Mouse (Mus musculus) neural tube, embryonic 12.5 days (tissue): ENCODE measurements at regions not wholly inside any gene's neighbourhood (a gene's known extent, or its start where the extent isn't known, plus 50 kb on each side); places are given as distances from the start of the nearest gene placed in this dataset.

Experiments
- ATAC-seq: fragments of 200-750 bp; cut with Nextera tagmentation; 2 replicates; pipeline ENCODE4 v1.8.0; 2017; ENCODE audit warnings: low read depth, mild to moderate bottlenecking, moderate TSS enrichment, moderate library complexity; ENCODE audit not compliant: low FRiP score
- H3K27ac ChIP-seq: fragments of 300-500 bp; sonication (generic); 2 replicates; pipeline ENCODE4 v1.5.1; 2016
- H3K27me3 ChIP-seq: fragments of 300-500 bp; sonication (generic); replicated peaks from 2 replicates; pipeline ENCODE4 v1.6.1; 2016; ENCODE audit warnings: mild to moderate bottlenecking
- H3K36me3 ChIP-seq: fragments of 300-500 bp; sonication (generic); 2 replicates; pipeline ENCODE4 v1.6.1; 2016; ENCODE audit warnings: mild to moderate bottlenecking
- H3K4me1 ChIP-seq: fragments of 300-500 bp; sonication (generic); 2 replicates; pipeline ENCODE4 v1.6.1; 2016
- H3K4me2 ChIP-seq: fragments of 300-500 bp; sonication (generic); replicated peaks from 2 replicates; pipeline ENCODE4 v1.6.1; 2016; ENCODE audit warnings: mild to moderate bottlenecking
- H3K4me3 ChIP-seq: fragments of 300-500 bp; sonication (generic); 2 replicates; pipeline ENCODE4 v1.5.1; 2016
- H3K9ac ChIP-seq: fragments of 300-500 bp; sonication (generic); 2 replicates; pipeline ENCODE4 v1.6.1; 2016; ENCODE audit warnings: mild to moderate bottlenecking
- H3K9me3 ChIP-seq: fragments of 300-500 bp; sonication (generic); 2 replicates; pipeline ENCODE4 v1.6.1; 2016; ENCODE audit warnings: mild to moderate bottlenecking
- WGBS: fragments of 180-500 bp; shearing (Covaris S2); methylation state at CpG from one replicate; pipeline ENCODE4 v1.1.7; 2016; 5-methylcytosine and 5-hydroxymethylcytosine counted together

DNA sequence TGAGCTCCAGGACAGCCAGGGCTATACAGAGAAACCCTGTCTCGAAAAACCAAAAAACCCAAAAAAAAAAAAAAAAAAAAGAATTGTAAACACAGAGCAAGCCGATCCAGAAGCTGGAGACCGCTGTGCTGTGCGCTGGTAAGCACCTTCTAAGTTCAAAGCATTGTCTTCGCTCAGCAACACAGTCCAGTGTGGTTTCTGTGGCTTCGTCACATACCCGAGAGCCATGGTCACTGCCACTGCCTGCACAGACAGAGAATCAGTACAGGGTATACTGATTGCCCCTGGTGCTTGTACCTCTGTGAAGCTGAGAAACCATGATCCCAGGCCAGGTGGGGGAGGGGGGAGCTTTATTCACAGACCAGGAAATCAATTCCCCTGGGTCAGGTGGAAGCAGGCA, 51.6 kb upstream of the Foxq1 start:
- Histone ChIP-seq H3K4me3 (no peak overlapping the region), H3K4me2 (no peak overlapping the region), H3K27ac (no peak overlapping the region), H3K9me3 (no peaks in the 10 kb centered on the region), H3K9ac (no peak overlapping the region), H3K36me3 (no peaks in the 10 kb centered on the region), H3K4me1 (no peaks in the 10 kb centered on the region), H3K27me3 (no peaks in the 10 kb centered on the region)
- WGBS = 90% methylated on average over 6 of the region's 7 CpGs
- ATAC-seq = no peak

DNA sequence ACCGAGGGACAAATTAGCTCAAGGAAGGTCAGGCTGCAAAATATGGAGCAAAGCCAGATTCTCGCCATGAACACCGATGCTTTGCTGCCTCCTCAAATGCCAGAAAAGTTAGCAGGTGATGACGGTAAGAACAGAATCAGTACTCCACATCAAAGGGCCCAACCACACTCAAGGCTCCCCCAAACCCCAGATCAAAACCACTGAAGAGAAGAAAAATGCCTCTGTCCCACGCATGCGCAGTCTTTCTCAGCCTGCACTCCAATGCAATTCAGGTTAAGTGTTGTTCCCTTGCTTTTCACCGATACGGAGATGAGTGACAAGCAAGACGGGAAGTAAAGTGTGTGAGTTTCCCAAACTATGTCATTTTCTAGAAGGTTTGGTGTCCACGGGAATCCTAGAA, 50.5 kb upstream of the Foxq1 start:
- H3K4me2 ChIP-seq = no peak overlapping the region
- H3K36me3 ChIP-seq = no peaks in the 10 kb centered on the region
- no peak for ATAC-seq
- no peaks in the 10 kb centered on the region for H3K27me3 ChIP-seq
- WGBS = 92% methylated on average over 10 of the region's 10 CpGs
- H3K4me1 ChIP-seq = no peaks in the 10 kb centered on the region
- H3K4me3 ChIP-seq = no peak overlapping the region
- no peak overlapping the region for H3K9ac ChIP-seq
- H3K9me3 ChIP-seq = no peaks in the 10 kb centered on the region
- no peak overlapping the region for H3K27ac ChIP-seq
